Mouse (Mus musculus) kidney, postnatal 10 days (tissue): ENCODE measurements around the gene Ube2cbp.
A peak's percentile ranks its signal among the peaks of the same experiment; 100 is the strongest.

Experiments used
- DNase-seq: peaks from one replicate; pipeline ENCODE4 v3.0.0; 2021; ENCODE audit warnings: mixed read lengths

The Ube2cbp gene

GRCm38 (mm10) chr9:86423331-86423730 is 41.4 kb downstream of the Ube2cbp start:
- DNase-seq: no peak

- no peak for DNase-seq
Measured at GRCm38 (mm10) chr9:86419366-86419765, 45.4 kb downstream of the Ube2cbp start.

- no peak for DNase-seq
Measured at GRCm38 (mm10) chr9:86417971-86418370, 46.8 kb downstream of the Ube2cbp start.

- peak; percentile 25 for DNase-seq
Measured at GRCm38 (mm10) chr9:86395785-86396184, 69.0 kb downstream of the Ube2cbp start.

GRCm38 (mm10) chr9:86395012-86395411 is 69.7 kb downstream of the Ube2cbp start:
- no peak for DNase-seq

GRCm38 (mm10) chr9:86393586-86394272 is 71.0 kb downstream of the Ube2cbp start:
- peak; percentile 18 for DNase-seq

- no peak for DNase-seq
Measured at GRCm38 (mm10) chr9:86391467-86391866, 73.3 kb downstream of the Ube2cbp start.

GRCm38 (mm10) chr9:86390713-86391112 is 74.0 kb downstream of the Ube2cbp start:
- no peak for DNase-seq

GRCm38 (mm10) chr9:86388538-86388937 is 76.2 kb downstream of the Ube2cbp start:
- DNase-seq: no peak

- no peak for DNase-seq
Measured at GRCm38 (mm10) chr9:86376923-86377322, 87.8 kb downstream of the Ube2cbp start.

- DNase-seq: no peak
Measured at GRCm38 (mm10) chr9:86372783-86373567, 91.8 kb downstream of the Ube2cbp start.

- DNase-seq: no peak
Measured at GRCm38 (mm10) chr9:86369208-86369607, 95.5 kb downstream of the Ube2cbp start.

- DNase-seq: peak; percentile 65
Measured at GRCm38 (mm10) chr9:86360536-86360935, 104.2 kb downstream of the Ube2cbp start.

- no peak for DNase-seq
Measured at GRCm38 (mm10) chr9:86355851-86356250, 108.9 kb downstream of the Ube2cbp start.

GRCm38 (mm10) chr9:86351491-86351890 is 113.3 kb downstream of the Ube2cbp start:
- DNase-seq: no peak

- DNase-seq: no peak
Measured at GRCm38 (mm10) chr9:86336792-86337191, 128.0 kb downstream of the Ube2cbp start.

- DNase-seq: no peak
Measured at GRCm38 (mm10) chr9:86336361-86336760, 128.4 kb downstream of the Ube2cbp start.

- peak; percentile 25 for DNase-seq
Measured at GRCm38 (mm10) chr9:86335588-86335987, 129.2 kb downstream of the Ube2cbp start.

- DNase-seq: no peak
Measured at GRCm38 (mm10) chr9:86334357-86334756, 130.4 kb downstream of the Ube2cbp start.

GRCm38 (mm10) chr9:86330591-86330990 is 134.2 kb downstream of the Ube2cbp start:
- DNase-seq: no peak

- no peak for DNase-seq
Measured at GRCm38 (mm10) chr9:86328270-86328669, 136.5 kb downstream of the Ube2cbp start.

- no peak for DNase-seq
Measured at GRCm38 (mm10) chr9:86327341-86327740, 137.4 kb downstream of the Ube2cbp start.

- DNase-seq: no peak
Measured at GRCm38 (mm10) chr9:86324772-86325171, 140.0 kb downstream of the Ube2cbp start.

GRCm38 (mm10) chr9:86319516-86320140 is 145.1 kb downstream of the Ube2cbp start:
- DNase-seq: no peak
